Mouse (Mus musculus) c-Kit-positive CD71-positive TER-119-positive erythroid progenitor cells, embryonic 14.5 days (primary cell): ENCODE data around the gene Unc80.

Experiments
- DNase-seq: peaks from one replicate; pipeline ENCODE4 v3.0.0-alpha.2; 2013; ENCODE audit warnings: low spot score

Gene Unc80

GRCm38 (mm10) chr1:66467821-66468703 lies at the start of gene Unc80:
Gene Unc80 (plus strand): TSS chr1:66468367.
- no peak for DNase-seq

GRCm38 (mm10) chr1:66426073-66426472 lies 42.1 kb upstream of the Unc80 start:
- no peak for DNase-seq

- no peak for DNase-seq
These were observed 37.2 kb upstream of the Unc80 start for GRCm38 (mm10) chr1:66430962-66431361.

GRCm38 (mm10) chr1:66431472-66431871 lies 36.7 kb upstream of the Unc80 start:
- DNase-seq: no peak

GRCm38 (mm10) chr1:66438069-66438468 lies 30.1 kb upstream of the Unc80 start:
- no peak for DNase-seq

- DNase-seq: no peak
These were observed 25.2 kb upstream of the Unc80 start for GRCm38 (mm10) chr1:66442922-66443321.

GRCm38 (mm10) chr1:66449471-66449870 lies 18.7 kb upstream of the Unc80 start:
- DNase-seq: no peak

- no peak for DNase-seq
These were observed 11.6 kb upstream of the Unc80 start for GRCm38 (mm10) chr1:66456580-66456979.

GRCm38 (mm10) chr1:66457747-66458146 lies 10.4 kb upstream of the Unc80 start:
- DNase-seq: no peak

- no peak for DNase-seq
These were observed 8.8 kb upstream of the Unc80 start for GRCm38 (mm10) chr1:66459394-66459793.

- no peak for DNase-seq
These were observed 7.3 kb upstream of the Unc80 start for GRCm38 (mm10) chr1:66460850-66461249.

- DNase-seq: no peak
These were observed 495 bp downstream of the Unc80 start for GRCm38 (mm10) chr1:66468704-66469020.

GRCm38 (mm10) chr1:66482751-66483150 lies 14.6 kb downstream of the Unc80 start:
- no peak for DNase-seq

- DNase-seq: no peak
These were observed 24.9 kb downstream of the Unc80 start for GRCm38 (mm10) chr1:66493064-66493463.

GRCm38 (mm10) chr1:66495310-66496012 lies 27.3 kb downstream of the Unc80 start:
- DNase-seq: no peak

- DNase-seq: no peak
These were observed 82.6 kb downstream of the Unc80 start for GRCm38 (mm10) chr1:66550812-66551211.

GRCm38 (mm10) chr1:66552396-66552966 lies 84.3 kb downstream of the Unc80 start:
- DNase-seq: no peak

- DNase-seq: no peak
These were observed 93.6 kb downstream of the Unc80 start for GRCm38 (mm10) chr1:66561636-66562270.

GRCm38 (mm10) chr1:66562332-66562731 lies 94.2 kb downstream of the Unc80 start:
- no peak for DNase-seq

GRCm38 (mm10) chr1:66569736-66570135 lies 101.6 kb downstream of the Unc80 start:
- DNase-seq: no peak

- no peak for DNase-seq
These were observed 129.1 kb downstream of the Unc80 start for GRCm38 (mm10) chr1:66597163-66597788.

GRCm38 (mm10) chr1:66608304-66608703 lies 140.1 kb downstream of the Unc80 start:
- no peak for DNase-seq
